Mouse (Mus musculus): Measurements from ENCODE around the gene Rfx7.

The Rfx7 gene

GRCm38 (mm10) chr9:72543590-72543989 lies 11.6 kb downstream of the Rfx7 start:
- DNase-seq (ENCODE audit: low spot score) = no peak

- DNase-seq (ENCODE audit: low spot score) = no peak
These were observed 26.7 kb downstream of the Rfx7 start for GRCm38 (mm10) chr9:72558780-72559179.

GRCm38 (mm10) chr9:72560316-72560715 lies 28.3 kb downstream of the Rfx7 start:
- DNase-seq (ENCODE audit: low spot score) = no peak

GRCm38 (mm10) chr9:72563277-72563676 lies 31.2 kb downstream of the Rfx7 start:
- no peak for DNase-seq (ENCODE audit: low spot score)

GRCm38 (mm10) chr9:72567116-72567515 lies 35.1 kb downstream of the Rfx7 start:
- DNase-seq (ENCODE audit: low spot score) = no peak

GRCm38 (mm10) chr9:72580216-72580615 lies 48.2 kb downstream of the Rfx7 start:
- no peak for DNase-seq (ENCODE audit: low spot score)

- DNase-seq (ENCODE audit: low spot score) = no peak
These were observed 58.8 kb downstream of the Rfx7 start for GRCm38 (mm10) chr9:72590861-72591260.

- no peak for DNase-seq (ENCODE audit: low spot score)
These were observed 60.0 kb downstream of the Rfx7 start for GRCm38 (mm10) chr9:72592016-72592415.

GRCm38 (mm10) chr9:72594656-72595055 lies 62.6 kb downstream of the Rfx7 start:
- peak; percentile 25 for DNase-seq (ENCODE audit: low spot score)

- DNase-seq (ENCODE audit: low spot score) = no peak
These were observed 68.1 kb downstream of the Rfx7 start for GRCm38 (mm10) chr9:72600142-72600541.

- no peak for DNase-seq (ENCODE audit: low spot score)
These were observed 77.7 kb downstream of the Rfx7 start for GRCm38 (mm10) chr9:72609771-72610170.

GRCm38 (mm10) chr9:72613884-72614283 lies 81.8 kb downstream of the Rfx7 start:
- DNase-seq (ENCODE audit: low spot score) = no peak

GRCm38 (mm10) chr9:72614786-72615480 lies 82.9 kb downstream of the Rfx7 start:
- no peak for DNase-seq (ENCODE audit: low spot score)

GRCm38 (mm10) chr9:72618037-72618436 lies 86.0 kb downstream of the Rfx7 start:
- DNase-seq (ENCODE audit: low spot score) = no peak

- DNase-seq (ENCODE audit: low spot score) = no peak
These were observed 91.6 kb downstream of the Rfx7 start for GRCm38 (mm10) chr9:72623605-72624004.

- no peak for DNase-seq (ENCODE audit: low spot score)
These were observed 95.6 kb downstream of the Rfx7 start for GRCm38 (mm10) chr9:72627598-72627997.

GRCm38 (mm10) chr9:72628591-72628990 lies 96.6 kb downstream of the Rfx7 start:
- DNase-seq (ENCODE audit: low spot score) = no peak

GRCm38 (mm10) chr9:72632198-72632597 lies 100.2 kb downstream of the Rfx7 start:
- no peak for DNase-seq (ENCODE audit: low spot score)

GRCm38 (mm10) chr9:72635134-72635533 lies 103.1 kb downstream of the Rfx7 start:
- no peak for DNase-seq (ENCODE audit: low spot score)

- no peak for DNase-seq (ENCODE audit: low spot score)
These were observed 104.5 kb downstream of the Rfx7 start for GRCm38 (mm10) chr9:72636547-72636946.

GRCm38 (mm10) chr9:72637243-72637642 lies 105.2 kb downstream of the Rfx7 start:
- DNase-seq (ENCODE audit: low spot score) = no peak

- no peak for DNase-seq (ENCODE audit: low spot score)
These were observed 107.2 kb downstream of the Rfx7 start for GRCm38 (mm10) chr9:72638951-72639842.

All from urinary bladder, postnatal 14 days (tissue).